Mouse (Mus musculus) right cerebral cortex, postnatal 4 days (tissue): ENCODE results near the gene Tbx15.

Experiments used
- DNase-seq: peaks from one replicate; pipeline ENCODE4 v3.0.0-alpha.2; 2022

The Tbx15 gene

GRCm38 (mm10) chr3:99248831-99249550, 8.8 kb downstream of the Tbx15 start:
- DNase-seq, result no peak

GRCm38 (mm10) chr3:99249551-99249870, 9.3 kb downstream of the Tbx15 start:
- no peak for DNase-seq

GRCm38 (mm10) chr3:99249906-99250305, 9.7 kb downstream of the Tbx15 start:
- DNase-seq, result no peak

GRCm38 (mm10) chr3:99251271-99252165, 11.3 kb downstream of the Tbx15 start:
- DNase-seq, result no peak

DNA sequence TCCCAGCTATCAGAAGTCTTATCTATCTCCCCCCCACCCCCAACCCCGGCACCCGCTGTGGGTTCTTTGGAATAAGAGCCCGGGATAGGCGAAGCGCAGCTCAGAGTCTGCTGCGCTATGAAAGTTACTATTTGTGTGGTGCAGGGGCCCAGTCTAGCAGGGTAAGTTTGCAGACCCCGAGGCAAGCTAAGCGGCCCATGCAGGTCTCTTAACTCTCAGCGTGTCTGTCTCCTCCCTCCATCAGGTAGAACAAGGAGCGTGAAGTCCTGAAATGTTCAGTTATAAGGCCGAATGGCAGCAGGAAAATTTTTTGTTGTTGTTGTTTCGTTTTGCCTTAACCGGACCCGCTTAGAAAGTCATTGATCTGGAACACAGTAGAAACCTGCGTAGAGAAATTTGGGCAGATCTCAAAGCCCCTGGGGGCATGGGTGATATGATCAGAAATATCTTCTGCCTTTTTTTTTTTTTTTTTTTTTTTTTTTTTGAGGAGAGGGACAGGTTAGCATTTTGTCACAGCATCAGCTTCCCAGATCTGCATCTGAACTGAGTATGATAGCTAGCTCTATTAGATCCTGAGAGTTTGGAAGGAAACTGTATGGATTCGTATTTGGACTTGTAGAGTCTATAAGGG, 12.4 kb downstream of the Tbx15 start:
- no peak for DNase-seq

DNA sequence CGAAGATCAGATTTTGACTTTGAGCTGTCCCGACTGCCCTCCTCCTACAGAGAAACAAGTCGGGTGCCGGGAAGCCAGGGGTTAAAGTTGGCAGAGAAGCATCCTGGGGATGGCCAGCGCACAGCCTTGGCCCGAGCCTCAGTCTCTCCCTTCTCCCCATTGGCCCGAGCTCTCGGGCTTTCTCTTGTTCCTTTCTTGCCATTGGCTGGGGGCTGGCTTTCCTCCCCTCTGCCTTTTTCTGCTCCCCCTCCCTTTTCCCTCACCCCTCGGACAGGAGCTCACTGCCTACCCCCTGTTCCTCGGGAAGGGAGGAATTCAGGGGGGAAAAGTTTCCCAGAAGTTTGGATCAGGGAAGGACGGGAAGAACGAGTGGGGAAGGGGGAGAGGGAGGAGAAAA, 12.9 kb downstream of the Tbx15 start:
- no peak for DNase-seq

DNA sequence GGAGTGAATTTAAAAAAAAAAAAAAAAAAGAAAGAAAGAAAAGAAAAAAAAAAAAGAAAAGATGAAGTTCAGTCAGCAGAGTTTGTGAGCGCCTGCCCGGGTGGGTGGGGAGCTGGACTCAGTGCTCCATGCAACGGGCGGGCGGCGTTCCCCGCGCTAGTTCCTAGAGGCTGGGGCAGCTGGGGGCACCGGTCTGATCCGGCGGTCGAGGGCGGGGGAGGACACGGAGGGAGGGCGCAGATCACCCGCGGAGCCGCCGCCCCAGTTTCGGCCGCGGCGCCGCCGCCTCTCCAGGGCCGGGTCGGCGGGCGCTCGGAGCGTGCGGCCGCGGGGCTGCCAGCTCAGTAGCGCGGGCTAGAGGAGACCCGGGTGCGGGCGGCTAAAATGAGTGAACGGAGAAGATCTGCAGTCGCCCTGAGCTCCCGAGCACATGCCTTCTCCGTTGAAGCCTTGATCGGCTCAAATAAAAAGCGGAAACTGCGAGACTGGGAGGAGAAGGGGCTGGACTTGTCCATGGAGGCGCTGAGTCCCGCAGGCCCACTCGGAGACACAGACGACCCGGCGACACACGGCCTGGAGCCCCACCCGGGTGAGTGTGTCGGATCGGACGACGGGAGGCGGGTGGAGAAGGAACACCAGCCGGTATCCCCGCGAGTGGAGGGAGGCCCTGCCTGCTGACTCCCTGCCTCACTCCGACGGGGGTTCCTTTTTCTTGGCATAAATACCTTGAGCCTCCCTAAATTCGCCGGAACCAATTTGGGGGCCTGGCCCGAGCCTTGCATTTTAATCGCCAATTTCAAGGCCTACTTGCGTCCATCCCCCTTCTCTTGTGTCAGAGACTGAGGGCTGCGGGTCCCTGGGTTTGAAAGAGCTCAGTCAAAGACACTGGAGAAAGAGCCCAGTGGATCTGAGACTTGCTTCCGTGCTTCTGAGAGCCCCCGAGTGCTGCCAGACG, 13.6 kb downstream of the Tbx15 start:
- DNase-seq, result no peak

GRCm38 (mm10) chr3:99254559-99255151, 14.5 kb downstream of the Tbx15 start:
- no peak for DNase-seq

DNA sequence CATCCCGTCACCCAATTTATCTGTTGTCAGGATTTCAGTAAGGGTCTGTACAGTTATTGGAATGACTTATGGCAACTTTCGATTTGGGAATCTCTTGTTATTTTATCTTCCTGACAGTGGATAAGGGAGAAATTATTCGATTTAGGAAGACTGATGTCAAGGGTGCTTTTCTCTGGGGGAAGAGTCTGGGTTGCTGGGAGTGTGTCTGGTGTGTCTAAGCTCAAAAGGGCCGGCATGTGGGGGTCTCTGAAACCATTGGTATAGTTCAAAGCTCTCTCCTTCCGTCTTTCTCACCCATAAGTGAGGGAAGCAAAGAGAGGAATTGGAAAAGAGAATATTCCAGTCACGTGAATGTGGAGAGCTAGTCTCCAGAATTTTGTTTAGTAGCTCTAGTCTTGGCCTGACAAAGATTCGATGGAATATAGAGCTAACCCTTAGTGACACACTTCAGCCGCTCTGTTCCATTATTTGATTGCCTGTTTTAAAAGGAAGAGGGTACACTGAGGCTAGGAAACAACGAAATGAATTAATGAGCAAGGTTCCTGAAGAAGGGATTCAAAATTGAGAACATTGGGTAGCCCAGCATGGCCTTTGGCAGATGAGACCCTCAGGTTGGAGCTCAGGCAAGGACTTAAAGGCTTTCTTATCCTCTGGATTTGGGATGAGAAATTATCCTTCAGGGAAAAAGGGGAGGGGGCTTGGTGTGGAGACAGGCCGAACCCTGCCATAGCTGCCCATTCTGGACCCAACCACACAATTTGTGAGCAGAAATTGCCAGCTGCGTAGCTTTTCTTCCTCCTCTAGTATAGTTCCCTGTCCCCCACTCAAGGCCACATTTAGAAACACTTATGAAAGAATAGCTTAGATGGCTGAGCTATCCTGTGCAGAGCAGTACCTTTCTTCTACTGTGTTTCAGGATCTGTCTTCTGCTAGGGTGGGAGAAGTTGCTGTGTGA, 15.5 kb downstream of the Tbx15 start:
- DNase-seq, result no peak

DNA sequence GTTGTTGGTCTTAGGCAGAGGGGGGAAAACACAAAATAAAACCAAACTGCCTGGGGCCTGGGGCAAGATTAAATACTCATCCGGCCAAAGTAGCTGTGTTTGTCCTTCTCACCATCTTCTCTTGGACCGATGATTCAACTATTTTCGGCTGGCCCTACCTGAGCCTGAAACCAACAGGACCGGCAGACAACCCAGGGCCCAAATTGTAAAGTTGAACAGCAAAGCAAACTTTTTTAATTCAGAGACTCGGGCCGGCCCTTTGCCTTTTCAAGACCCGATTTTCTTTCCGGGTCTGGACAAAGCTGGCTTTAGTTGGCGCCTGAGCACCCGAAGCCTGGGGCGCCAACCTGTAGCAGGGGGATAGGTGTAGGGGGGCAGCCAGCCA, 16.2 kb downstream of the Tbx15 start:
- no peak for DNase-seq

DNA sequence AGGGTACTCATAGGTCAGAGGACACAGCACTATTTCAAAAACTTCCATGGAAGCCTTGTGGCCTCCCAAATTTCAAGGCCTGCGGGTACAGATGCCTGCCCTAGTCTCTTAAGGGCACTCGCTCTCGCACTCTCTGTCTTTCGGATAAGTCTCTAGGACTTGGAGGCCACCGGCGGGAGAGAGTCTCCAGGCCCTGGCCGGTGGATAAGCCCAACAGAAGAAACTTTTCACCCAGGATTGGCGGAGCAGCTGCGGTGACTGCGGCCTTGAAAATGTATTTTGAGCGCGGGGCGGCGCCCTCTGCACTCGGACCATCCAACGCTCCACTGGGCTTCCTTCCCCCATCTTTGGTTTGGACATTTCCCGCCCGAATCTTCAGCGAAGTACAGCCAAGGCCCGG, 16.6 kb downstream of the Tbx15 start:
- DNase-seq, result no peak

DNA sequence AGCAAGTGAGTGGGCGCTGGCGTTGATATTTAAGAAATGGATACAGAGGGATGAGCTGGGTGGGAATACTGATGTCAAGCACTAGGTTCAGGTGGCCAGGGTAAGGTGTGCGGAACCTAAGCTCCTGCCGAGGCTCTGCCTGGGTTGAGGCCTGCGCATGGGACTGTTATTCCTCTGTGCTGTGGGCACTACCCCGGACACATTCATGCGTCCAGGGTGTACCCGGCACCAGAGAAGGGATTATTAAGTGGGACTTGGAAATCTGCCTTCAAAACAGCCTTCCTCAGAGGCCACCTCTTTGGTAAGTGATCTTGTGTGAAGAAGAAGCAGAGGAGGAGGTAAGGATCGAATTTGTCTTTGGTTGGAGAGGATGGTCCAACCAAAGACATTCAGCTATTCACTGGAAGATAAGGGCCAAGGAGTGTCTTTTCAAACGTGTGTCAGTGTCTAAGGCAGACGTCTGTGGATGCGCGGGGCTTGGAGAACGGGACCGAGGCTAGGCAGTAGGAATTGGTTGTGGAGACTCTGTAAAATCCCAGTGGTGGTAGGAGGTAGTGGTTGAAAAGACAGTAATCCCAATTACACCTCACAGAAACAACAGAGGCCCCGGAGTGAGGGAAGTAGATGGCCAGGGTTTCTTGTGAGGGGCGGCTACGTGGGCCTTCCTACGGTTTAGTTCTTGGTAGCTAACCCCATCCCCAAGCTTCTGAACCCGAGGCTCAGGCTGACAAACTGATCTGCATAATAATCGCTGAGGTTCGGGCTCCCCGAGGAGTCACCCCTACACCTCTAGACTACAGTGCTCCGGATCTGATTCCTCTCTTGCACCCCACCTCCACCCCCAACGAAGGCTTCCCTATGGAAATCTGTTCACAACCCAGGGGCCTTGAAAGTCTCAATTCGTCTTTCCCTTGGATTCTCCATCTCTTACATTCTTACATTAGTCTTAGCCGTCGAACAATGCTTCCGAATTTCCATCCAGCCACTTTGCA, 17.7 kb downstream of the Tbx15 start:
- no peak for DNase-seq

DNA sequence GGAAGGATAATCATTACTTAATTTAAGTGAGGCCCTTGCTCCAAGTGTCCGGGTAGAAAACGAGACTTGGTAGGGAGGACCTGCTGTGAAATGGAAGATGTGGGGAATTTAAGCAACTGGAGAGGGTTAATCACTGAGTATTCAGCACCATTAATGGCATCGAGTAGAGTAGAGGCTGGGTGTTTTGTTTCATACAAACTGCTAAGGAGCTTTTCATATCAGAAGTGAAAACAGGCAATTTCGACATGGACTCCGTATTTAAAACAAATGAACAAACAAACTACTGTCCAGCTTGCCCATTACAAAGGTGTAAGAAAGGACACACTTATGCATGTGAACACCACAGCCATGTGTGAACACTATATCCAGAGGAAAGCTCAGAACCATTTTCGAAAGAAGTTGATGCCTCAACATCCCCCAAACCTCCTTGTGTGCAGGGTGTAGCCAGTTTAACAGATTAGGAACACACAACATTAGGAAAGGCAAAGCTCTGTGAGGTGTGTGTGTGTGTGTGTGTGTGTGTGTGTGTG, 19.6 kb downstream of the Tbx15 start:
- DNase-seq, result no peak

GRCm38 (mm10) chr3:99260395-99260794, 20.2 kb downstream of the Tbx15 start:
- no peak for DNase-seq

DNA sequence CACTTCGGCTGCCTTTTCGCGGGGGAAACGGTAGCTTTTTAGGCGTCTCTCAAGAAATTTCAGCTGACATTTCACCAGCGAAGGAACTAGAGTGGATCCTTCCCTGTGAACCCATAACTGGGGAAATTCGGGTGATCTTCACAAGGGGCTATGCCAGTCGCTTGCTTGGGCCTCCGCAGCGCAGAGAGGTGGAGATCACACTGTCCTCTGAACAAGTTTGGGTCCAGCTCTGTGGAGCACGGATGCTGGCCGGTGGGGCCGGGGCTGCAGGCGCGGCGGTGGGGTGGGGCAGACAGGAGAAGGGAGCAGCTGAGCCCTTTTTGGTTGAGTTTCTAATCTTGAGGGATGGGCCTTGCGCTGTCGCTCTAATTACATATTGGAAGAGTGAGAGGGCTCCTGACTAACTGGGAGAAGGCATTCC, 21.2 kb downstream of the Tbx15 start:
- DNase-seq, result no peak

DNA sequence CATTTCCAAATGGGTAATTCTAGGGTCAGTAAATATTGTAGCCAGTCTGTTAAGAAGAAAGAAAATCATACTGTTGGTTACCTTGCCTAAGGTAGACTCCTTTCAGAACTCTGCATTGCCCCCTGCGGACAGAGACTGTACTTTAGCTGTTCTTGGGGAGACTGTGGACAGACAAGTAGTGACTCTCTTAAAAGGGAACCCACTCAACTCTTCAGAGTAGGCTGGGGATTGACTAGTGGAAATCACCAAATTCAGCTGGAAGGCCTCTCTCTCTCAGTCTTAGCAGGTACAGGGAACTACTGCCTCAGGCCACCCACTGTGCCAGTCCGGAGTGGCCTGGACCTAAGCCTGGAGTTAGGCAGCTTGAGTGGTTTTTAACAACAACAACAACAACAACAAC, 21.8 kb downstream of the Tbx15 start:
- DNase-seq, result no peak

GRCm38 (mm10) chr3:99263471-99263903, 23.3 kb downstream of the Tbx15 start:
- DNase-seq, result no peak

GRCm38 (mm10) chr3:99264695-99265094, 24.5 kb downstream of the Tbx15 start:
- no peak for DNase-seq

DNA sequence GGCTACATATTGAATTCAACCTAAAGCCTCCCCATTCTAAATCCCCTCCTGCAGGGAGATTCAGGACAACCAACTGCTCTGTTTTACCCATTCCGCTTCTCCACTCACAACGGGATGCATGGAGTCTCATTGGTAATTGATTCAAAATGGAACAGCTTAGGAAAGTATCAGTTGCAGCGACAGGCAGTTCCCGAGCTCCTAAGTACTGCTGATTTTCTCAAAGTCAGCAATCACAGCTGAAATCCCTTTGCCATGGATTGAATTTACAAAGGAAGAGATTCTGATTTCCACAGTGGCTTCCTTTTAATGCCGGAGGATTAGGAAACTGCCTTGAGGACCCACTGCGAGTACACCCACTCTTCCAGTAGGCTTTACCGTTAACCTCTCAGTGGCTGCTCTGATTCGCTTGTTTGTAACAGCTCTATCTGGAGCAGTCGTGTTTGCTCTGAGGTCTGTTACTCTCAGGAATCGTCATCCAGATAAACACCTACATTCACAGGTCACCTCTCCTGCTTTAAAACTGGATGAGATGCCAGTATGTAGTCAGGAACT, 26.6 kb downstream of the Tbx15 start:
- no peak for DNase-seq
